Mouse (Mus musculus): ENCODE results near the gene Foxn3. TPM values are rescaled to one million over a fixed set of nuclear protein-coding genes. Genes with fewer than 3 reads are reported as not detected.
A peak's percentile ranks its signal among the peaks of the same experiment; 100 is the strongest.

Foxn3 gene
- polyA plus RNA-seq, 1 experiment = 35.7 TPM

GRCm38 (mm10) chr12:99237497-99237896 is 325.9 kb downstream of the Foxn3 start:
- no peak for TF ChIP-seq CTCF (IDR thresholded peaks at IDR 0.05; ENCODE audit: borderline replicate concordance, extremely low read depth, insufficient read depth, insufficient read length)
- no peak for TF ChIP-seq POLR2A (IDR thresholded peaks at IDR 0.05; ENCODE audit: borderline replicate concordance, extremely low read depth, insufficient read depth, insufficient read length, poor library complexity, severe bottlenecking)
- DNase-seq (ENCODE audit: low read depth) = no peak

- peak; percentile 86 for DNase-seq (ENCODE audit: low read depth)
- TF ChIP-seq CTCF (IDR thresholded peaks at IDR 0.05; ENCODE audit: borderline replicate concordance, extremely low read depth, insufficient read depth, insufficient read length) (no peak), POLR2A (IDR thresholded peaks at IDR 0.05; ENCODE audit: borderline replicate concordance, extremely low read depth, insufficient read depth, insufficient read length, poor library complexity, severe bottlenecking) (no peak)
Measured at GRCm38 (mm10) chr12:99234346-99234745, 329.0 kb downstream of the Foxn3 start.

- peak; percentile 56 for DNase-seq (ENCODE audit: low read depth)
- no peak for TF ChIP-seq CTCF (IDR thresholded peaks at IDR 0.05; ENCODE audit: borderline replicate concordance, extremely low read depth, insufficient read depth, insufficient read length)
- TF ChIP-seq POLR2A (IDR thresholded peaks at IDR 0.05; ENCODE audit: borderline replicate concordance, extremely low read depth, insufficient read depth, insufficient read length, poor library complexity, severe bottlenecking) = no peak
Measured at GRCm38 (mm10) chr12:99233386-99233785, 330.0 kb downstream of the Foxn3 start.

GRCm38 (mm10) chr12:99232478-99232877 is 330.9 kb downstream of the Foxn3 start:
- TF ChIP-seq POLR2A (IDR thresholded peaks at IDR 0.05; ENCODE audit: borderline replicate concordance, extremely low read depth, insufficient read depth, insufficient read length, poor library complexity, severe bottlenecking) = no peak
- no peak for TF ChIP-seq CTCF (IDR thresholded peaks at IDR 0.05; ENCODE audit: borderline replicate concordance, extremely low read depth, insufficient read depth, insufficient read length)
- no peak for DNase-seq (ENCODE audit: low read depth)

- DNase-seq (ENCODE audit: low read depth) = peak; percentile 81
- TF ChIP-seq POLR2A (IDR thresholded peaks at IDR 0.05; ENCODE audit: borderline replicate concordance, extremely low read depth, insufficient read depth, insufficient read length, poor library complexity, severe bottlenecking) (no peak), CTCF (IDR thresholded peaks at IDR 0.05; ENCODE audit: borderline replicate concordance, extremely low read depth, insufficient read depth, insufficient read length) (no peak)
Measured at GRCm38 (mm10) chr12:99231321-99231720, 332.1 kb downstream of the Foxn3 start.

GRCm38 (mm10) chr12:99230783-99231048 is 332.7 kb downstream of the Foxn3 start:
- peak; percentile 58 for DNase-seq (ENCODE audit: low read depth)
- TF ChIP-seq CTCF (IDR thresholded peaks at IDR 0.05; ENCODE audit: borderline replicate concordance, extremely low read depth, insufficient read depth, insufficient read length) = no peak
- no peak for TF ChIP-seq POLR2A (IDR thresholded peaks at IDR 0.05; ENCODE audit: borderline replicate concordance, extremely low read depth, insufficient read depth, insufficient read length, poor library complexity, severe bottlenecking)

- peak; percentile 89 for DNase-seq (ENCODE audit: low read depth)
- no peak for TF ChIP-seq CTCF (IDR thresholded peaks at IDR 0.05; ENCODE audit: borderline replicate concordance, extremely low read depth, insufficient read depth, insufficient read length)
- no peak for TF ChIP-seq POLR2A (IDR thresholded peaks at IDR 0.05; ENCODE audit: borderline replicate concordance, extremely low read depth, insufficient read depth, insufficient read length, poor library complexity, severe bottlenecking)
Measured at GRCm38 (mm10) chr12:99229973-99230782, 333.2 kb downstream of the Foxn3 start.

- no peak for DNase-seq (ENCODE audit: low read depth)
- TF ChIP-seq POLR2A (IDR thresholded peaks at IDR 0.05; ENCODE audit: borderline replicate concordance, extremely low read depth, insufficient read depth, insufficient read length, poor library complexity, severe bottlenecking) (no peak), CTCF (IDR thresholded peaks at IDR 0.05; ENCODE audit: borderline replicate concordance, extremely low read depth, insufficient read depth, insufficient read length) (no peak)
Measured at GRCm38 (mm10) chr12:99227313-99227952, 335.9 kb downstream of the Foxn3 start.

GRCm38 (mm10) chr12:99224863-99225603 is 338.3 kb downstream of the Foxn3 start:
- no peak for DNase-seq (ENCODE audit: low read depth)
- TF ChIP-seq POLR2A (IDR thresholded peaks at IDR 0.05; ENCODE audit: borderline replicate concordance, extremely low read depth, insufficient read depth, insufficient read length, poor library complexity, severe bottlenecking) (no peak), CTCF (IDR thresholded peaks at IDR 0.05; ENCODE audit: borderline replicate concordance, extremely low read depth, insufficient read depth, insufficient read length) (no peak)

GRCm38 (mm10) chr12:99221087-99221846 is 342.1 kb downstream of the Foxn3 start:
- TF ChIP-seq CTCF (IDR thresholded peaks at IDR 0.05; ENCODE audit: borderline replicate concordance, extremely low read depth, insufficient read depth, insufficient read length) = no peak
- TF ChIP-seq POLR2A (IDR thresholded peaks at IDR 0.05; ENCODE audit: borderline replicate concordance, extremely low read depth, insufficient read depth, insufficient read length, poor library complexity, severe bottlenecking) = no peak
- peak; percentile 68 for DNase-seq (ENCODE audit: low read depth)

GRCm38 (mm10) chr12:99220333-99220732 is 343.0 kb downstream of the Foxn3 start:
- peak; percentile 97 for DNase-seq (ENCODE audit: low read depth)
- TF ChIP-seq POLR2A (IDR thresholded peaks at IDR 0.05; ENCODE audit: borderline replicate concordance, extremely low read depth, insufficient read depth, insufficient read length, poor library complexity, severe bottlenecking) = no peak
- no peak for TF ChIP-seq CTCF (IDR thresholded peaks at IDR 0.05; ENCODE audit: borderline replicate concordance, extremely low read depth, insufficient read depth, insufficient read length)
